Mouse (Mus musculus): ENCODE measurements around the gene Hic2. TPM values are rescaled to one million over a fixed set of nuclear protein-coding genes. Genes with fewer than 3 reads are reported as not detected.

Hic2 gene
- polyA plus RNA-seq, 1 experiment from 2014 or later, result 5.3 TPM

DNA sequence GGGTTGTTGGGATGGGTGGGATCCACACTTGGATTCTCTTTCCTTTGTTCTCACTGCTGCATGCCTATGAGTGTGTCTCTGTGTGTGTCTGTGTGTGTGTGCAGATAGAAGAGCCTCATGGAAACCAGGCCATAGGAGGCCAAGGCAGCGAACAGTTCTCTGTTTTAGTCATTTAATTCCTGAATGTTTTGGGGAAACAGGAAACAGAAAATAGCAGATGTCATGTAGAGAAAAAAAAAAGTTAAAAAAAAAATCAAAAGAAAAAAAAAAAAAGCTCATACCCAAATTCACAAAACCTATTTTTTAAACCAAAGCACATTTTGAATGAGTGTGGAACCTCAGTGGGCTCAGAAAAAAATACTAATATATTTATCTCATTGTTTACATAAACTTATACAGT is 28.0 kb downstream of the Hic2 start:
- Histone ChIP-seq H3K27ac (no peak overlapping the region), H3K9ac (no peak overlapping the region), H3K4me2 (no peak overlapping the region), H3K4me1 (peaks cover 9% of the 10 kb centered on the region; the same call in 1 of the 2 replicates), H3K4me3 (no peak overlapping the region), H3K9me3 (replicated peaks) (no peaks in the 10 kb centered on the region), H3K27me3 (replicated peaks) (no peaks in the 10 kb centered on the region), H3K36me3 (peaks cover 55% of the 10 kb centered on the region)
- ATAC-seq, result no peak
- 69% methylated on average over 1 of the region's 1 CpGs for WGBS (ENCODE audit: insufficient replicate concordance)

- Histone ChIP-seq H3K9ac (no peak overlapping the region), H3K4me3 (no peak overlapping the region), H3K36me3 (peaks cover 10% of the 10 kb centered on the region; the same call in 1 of the 2 replicates), H3K27me3 (replicated peaks) (no peaks in the 10 kb centered on the region), H3K4me2 (no peak overlapping the region), H3K9me3 (replicated peaks) (peaks cover 4% of the 10 kb centered on the region; the same call in 1 of the 2 replicates), H3K27ac (no peak overlapping the region), H3K4me1 (peaks cover 27% of the 10 kb centered on the region)
- ATAC-seq, result no peak
- WGBS (ENCODE audit: insufficient replicate concordance), result 71% methylated on average over 3 of the region's 3 CpGs
These were observed 32.7 kb downstream of the Hic2 start for GRCm38 (mm10) chr16:17266113-17266512.

GRCm38 (mm10) chr16:17267937-17268336 is 34.6 kb downstream of the Hic2 start:
- 25% methylated on average over 5 of the region's 5 CpGs for WGBS (ENCODE audit: insufficient replicate concordance)
- ATAC-seq, result peak; percentile 80
- Histone ChIP-seq H3K4me1 (peaks cover 27% of the 10 kb centered on the region), H3K27me3 (replicated peaks) (no peaks in the 10 kb centered on the region; the same call in 1 of the 2 replicates), H3K4me3 (no peak overlapping the region), H3K9me3 (replicated peaks) (peaks cover 4% of the 10 kb centered on the region; the same call in 1 of the 2 replicates), H3K27ac (peak overlapping the region; percentile 38; the same call in 1 of the 2 replicates), H3K36me3 (no peaks in the 10 kb centered on the region), H3K4me2 (no peak overlapping the region), H3K9ac (no peak overlapping the region)

DNA sequence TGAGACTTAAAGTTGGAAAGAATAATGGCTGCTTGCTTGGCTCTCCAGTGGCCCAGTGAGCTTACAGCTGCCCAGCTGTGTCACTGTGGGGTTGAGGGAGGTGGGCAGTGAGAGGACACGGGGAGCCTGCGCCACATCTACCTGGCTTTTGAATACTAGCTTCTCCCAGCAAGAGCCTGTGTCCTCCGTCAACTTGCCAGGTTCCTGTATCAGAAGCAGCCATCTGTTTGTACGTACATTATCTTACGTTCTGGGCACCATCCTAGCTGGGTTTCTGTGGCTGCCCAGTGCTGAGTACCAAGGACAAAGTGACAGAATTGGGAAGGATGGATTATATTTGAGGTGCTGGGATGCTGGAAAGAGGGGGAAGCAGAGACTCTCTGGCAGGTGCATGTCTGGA is 36.5 kb downstream of the Hic2 start:
- 58% methylated on average over 5 of the region's 5 CpGs for WGBS (ENCODE audit: insufficient replicate concordance)
- Histone ChIP-seq H3K9ac (no peak overlapping the region), H3K9me3 (replicated peaks) (peaks cover 4% of the 10 kb centered on the region; the same call in 1 of the 2 replicates), H3K27me3 (replicated peaks) (no peaks in the 10 kb centered on the region; the same call in 1 of the 2 replicates), H3K4me2 (no peak overlapping the region), H3K27ac (no peak overlapping the region), H3K4me3 (no peak overlapping the region), H3K4me1 (peaks cover 27% of the 10 kb centered on the region), H3K36me3 (no peaks in the 10 kb centered on the region)
- no peak for ATAC-seq

DNA sequence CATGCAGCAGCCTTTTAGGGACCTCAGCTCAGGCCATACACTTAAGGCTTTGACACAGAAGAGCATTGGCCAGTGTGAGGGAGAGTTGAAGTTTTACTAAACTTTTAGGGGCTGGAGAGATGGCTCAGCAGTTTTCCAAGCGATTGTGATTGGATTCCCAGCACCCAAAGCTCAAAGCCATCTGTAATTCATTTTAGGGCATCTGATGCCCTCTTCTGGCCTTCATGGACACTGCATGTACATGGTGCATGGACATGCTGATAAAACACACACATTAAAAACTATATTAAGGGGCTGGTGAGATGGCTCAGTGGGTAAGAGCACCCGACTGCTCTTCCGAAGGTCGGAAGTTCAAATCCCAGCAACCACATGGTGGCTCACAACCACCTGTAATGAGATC is 37.8 kb downstream of the Hic2 start:
- no peak overlapping the region for H3K4me2 ChIP-seq
- H3K9ac ChIP-seq, result no peak overlapping the region
- no peaks in the 10 kb centered on the region; the same call in 1 of the 2 replicates for H3K27me3 ChIP-seq (replicated peaks)
- 64% methylated on average over 4 of the region's 4 CpGs for WGBS (ENCODE audit: insufficient replicate concordance)
- no peaks in the 10 kb centered on the region for H3K36me3 ChIP-seq
- H3K9me3 ChIP-seq (replicated peaks), result peaks cover 4% of the 10 kb centered on the region; the same call in 1 of the 2 replicates
- H3K4me1 ChIP-seq, result peaks cover 27% of the 10 kb centered on the region
- H3K27ac ChIP-seq, result no peak overlapping the region
- ATAC-seq, result no peak
- H3K4me3 ChIP-seq, result no peak overlapping the region

DNA sequence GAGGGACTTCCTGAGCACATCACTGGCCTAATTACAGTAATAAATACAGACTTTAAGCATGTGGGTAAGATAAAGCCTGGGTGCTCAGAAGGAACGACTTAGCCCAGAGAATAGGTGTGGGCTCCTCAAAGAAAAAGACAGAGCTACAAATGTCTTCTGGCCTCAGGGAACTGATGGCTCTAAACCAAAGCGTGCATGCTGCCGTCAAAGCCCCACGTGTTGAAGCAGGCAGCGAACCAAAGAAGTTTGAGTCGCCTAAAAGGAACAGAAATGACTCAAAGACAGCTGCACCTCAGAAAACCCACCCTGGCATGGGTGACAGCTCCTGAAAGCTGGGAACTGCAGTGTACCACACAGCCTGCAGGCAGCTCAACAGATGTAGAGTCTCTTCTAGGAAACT is 38.5 kb downstream of the Hic2 start:
- Histone ChIP-seq H3K4me1 (peaks cover 34% of the 10 kb centered on the region), H3K36me3 (no peaks in the 10 kb centered on the region), H3K27me3 (replicated peaks) (peaks cover 6% of the 10 kb centered on the region), H3K4me3 (no peak overlapping the region), H3K9me3 (replicated peaks) (peaks cover 4% of the 10 kb centered on the region; the same call in 1 of the 2 replicates), H3K4me2 (no peak overlapping the region), H3K9ac (no peak overlapping the region), H3K27ac (no peak overlapping the region)
- no peak for ATAC-seq
- 63% methylated on average over 6 of the region's 6 CpGs for WGBS (ENCODE audit: insufficient replicate concordance)

DNA sequence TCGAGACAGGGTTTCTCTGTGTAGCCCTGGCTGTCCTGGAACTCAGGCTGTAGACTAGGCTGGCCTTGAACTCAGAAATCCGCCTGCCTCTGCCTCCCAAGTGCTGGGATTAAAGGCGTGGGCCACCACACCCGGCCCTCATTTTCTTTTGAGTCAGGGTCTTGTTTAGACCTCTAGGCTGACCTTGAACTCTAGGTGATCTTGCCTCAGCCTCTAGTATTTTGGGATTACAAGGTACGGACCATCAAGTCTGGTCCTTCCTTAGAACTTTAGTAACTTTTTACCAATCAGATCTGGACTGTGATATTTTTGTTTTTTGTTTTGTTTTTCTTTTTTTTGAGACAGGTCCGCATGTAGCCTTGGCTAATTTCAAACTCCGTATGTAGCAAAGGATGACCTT is 42.3 kb downstream of the Hic2 start, which contains the start of gene Tmem191c:
Tmem191c (plus strand) TSS at position 357 of the 400 bp plus-strand sequence.
- WGBS (ENCODE audit: insufficient replicate concordance), result 50% methylated on average over 7 of the region's 7 CpGs
- H3K4me1 ChIP-seq, result peaks cover 23% of the 10 kb centered on the region

GRCm38 (mm10) chr16:17276164-17277151 is 43.1 kb downstream of the Hic2 start:
- peaks cover 31% of the 10 kb centered on the region for H3K27me3 ChIP-seq (replicated peaks)
- H3K36me3 ChIP-seq, result peaks cover 11% of the 10 kb centered on the region
- H3K4me1 ChIP-seq, result peaks cover 23% of the 10 kb centered on the region
- no peaks in the 10 kb centered on the region for H3K9me3 ChIP-seq (replicated peaks)
- H3K9ac ChIP-seq, result peak overlapping the region; percentile 64
- peak; percentile 80 for ATAC-seq
- H3K27ac ChIP-seq, result peak overlapping the region; percentile 53
- peak overlapping the region; percentile 64 for H3K4me3 ChIP-seq
- under 1% methylated on average over 62 of the region's 62 CpGs for WGBS (ENCODE audit: insufficient replicate concordance)
- peak overlapping the region; percentile 100 for H3K4me2 ChIP-seq

More for the DNA sequence above, 42.3 kb downstream of the Hic2 start, which contains the start of gene Tmem191c:
- Histone ChIP-seq H3K27ac (peak within 1 kb of the TSS; percentile 53), H3K9ac (peak within 1 kb of the TSS; percentile 64), H3K9me3 (replicated peaks) (peaks cover 4% of the 10 kb centered on the region; the same call in 1 of the 2 replicates), H3K27me3 (replicated peaks) (peaks cover 31% of the 10 kb centered on the region), H3K36me3 (peaks cover 5% of the 10 kb centered on the region), H3K4me2 (peak within 1 kb of the TSS; percentile 100), H3K4me3 (peak within 1 kb of the TSS; percentile 64)
- ATAC-seq, result no peak

GRCm38 (mm10) chr16:17277342-17278211 is 44.2 kb downstream of the Hic2 start:
- H3K4me3 ChIP-seq, result peak overlapping the region; percentile 64
- peaks cover 17% of the 10 kb centered on the region for H3K36me3 ChIP-seq
- WGBS (ENCODE audit: insufficient replicate concordance), result 9% methylated on average over 61 of the region's 61 CpGs
- H3K4me2 ChIP-seq, result peak overlapping the region; percentile 100
- H3K9me3 ChIP-seq (replicated peaks), result no peaks in the 10 kb centered on the region
- no peak overlapping the region for H3K27ac ChIP-seq
- H3K9ac ChIP-seq, result peak overlapping the region; percentile 64
- H3K4me1 ChIP-seq, result peaks cover 23% of the 10 kb centered on the region
- H3K27me3 ChIP-seq (replicated peaks), result peaks cover 31% of the 10 kb centered on the region
- no peak for ATAC-seq

DNA sequence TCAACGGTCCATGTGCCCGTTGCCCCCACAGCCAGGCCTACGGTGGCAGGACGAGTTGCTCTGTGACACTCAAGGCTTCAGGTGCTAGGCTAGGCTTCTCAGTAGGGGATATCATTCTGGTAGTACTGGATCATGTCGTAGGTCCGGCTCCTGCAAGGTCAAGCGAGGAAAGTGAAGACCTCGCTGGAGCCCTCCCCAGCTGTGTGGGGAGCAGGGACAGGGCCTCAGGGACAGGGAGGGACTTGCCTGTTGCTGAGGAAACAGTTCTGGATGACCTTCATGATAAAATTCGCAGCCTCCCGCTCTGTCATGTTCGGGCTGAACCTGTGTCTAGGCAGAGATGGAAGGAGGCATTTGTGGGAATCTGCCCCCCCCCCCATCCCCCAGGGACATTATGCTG is 47.1 kb downstream of the Hic2 start:
- 83% methylated on average over 11 of the region's 11 CpGs for whole genome bisulfite sequencing (ENCODE audit: insufficient replicate concordance)
- H3K36me3 ChIP-seq, result peaks cover 42% of the 10 kb centered on the region

GRCm38 (mm10) chr16:17283151-17283550 is 49.8 kb downstream of the Hic2 start:
- Histone ChIP-seq H3K4me3 (no peak overlapping the region), H3K9ac (no peak overlapping the region), H3K27me3 (replicated peaks) (peaks cover 12% of the 10 kb centered on the region), H3K4me1 (peaks cover 5% of the 10 kb centered on the region), H3K36me3 (peaks cover 53% of the 10 kb centered on the region), H3K9me3 (replicated peaks) (no peaks in the 10 kb centered on the region), H3K4me2 (no peak overlapping the region), H3K27ac (no peak overlapping the region)
- 82% methylated on average over 6 of the region's 6 CpGs for WGBS (ENCODE audit: insufficient replicate concordance)
- no peak for ATAC-seq

More for the DNA sequence above, 47.1 kb downstream of the Hic2 start:
- Histone ChIP-seq H3K9me3 (replicated peaks) (no peaks in the 10 kb centered on the region), H3K4me3 (no peak overlapping the region), H3K4me1 (peaks cover 23% of the 10 kb centered on the region), H3K27ac (no peak overlapping the region), H3K27me3 (replicated peaks) (peaks cover 31% of the 10 kb centered on the region), H3K4me2 (no peak overlapping the region), H3K9ac (no peak overlapping the region)
- no peak for ATAC-seq

All from liver, embryonic 12.5 days (tissue).